Mouse (Mus musculus) stomach, postnatal 0 days (tissue): ENCODE measurements around the gene Gad1. TPM values are rescaled to one million over a fixed set of nuclear protein-coding genes. Genes with fewer than 3 reads are reported as not detected.
A peak's percentile ranks its signal among the peaks of the same experiment; 100 is the strongest.

ENCODE experiments used
- ATAC-seq: fragments of 200-750 bp; cut with Nextera tagmentation; 2 replicates; pipeline ENCODE4 v1.8.0; 2017; ENCODE audit not compliant: low FRiP score, low TSS enrichment
- DNase-seq: peaks from one replicate; pipeline ENCODE4 v3.0.0-alpha.2; 2016; ENCODE audit warnings: low spot score
- H3K27ac ChIP-seq: fragments of 300-500 bp; sonication (generic); replicated peaks from 2 replicates; pipeline ENCODE4 v1.5.1; 2014; ENCODE audit warnings: mild to moderate bottlenecking, control low read depth
- H3K27me3 ChIP-seq: fragments of 300-500 bp; sonication (generic); 2 replicates; pipeline ENCODE4 v1.6.1; 2014; ENCODE audit warnings: low read length; ENCODE audit not compliant: control insufficient read depth, insufficient read depth
- H3K36me3 ChIP-seq: fragments of 300-500 bp; sonication (generic); 2 replicates; pipeline ENCODE4 v1.6.1; 2014; ENCODE audit warnings: low read length, mixed read lengths; ENCODE audit not compliant: control insufficient read depth, insufficient read depth
- H3K4me1 ChIP-seq: fragments of 300-500 bp; sonication (generic); replicated peaks from 2 replicates; pipeline ENCODE4 v1.6.1; 2014; ENCODE audit warnings: antibody characterized with exemption; ENCODE audit not compliant: control insufficient read depth, insufficient read depth
- H3K4me2 ChIP-seq: fragments of 300-500 bp; sonication (generic); replicated peaks from 2 replicates; pipeline ENCODE4 v1.6.1; 2014; ENCODE audit warnings: low read depth, mild to moderate bottlenecking, control low read depth, moderate library complexity
- H3K4me3 ChIP-seq: fragments of 300-500 bp; sonication (generic); 2 replicates; pipeline ENCODE4 v1.5.1; 2014; ENCODE audit warnings: low read depth, low read length, control low read depth
- H3K9ac ChIP-seq: fragments of 300-500 bp; sonication (generic); 2 replicates; pipeline ENCODE4 v1.6.1; 2014; ENCODE audit warnings: mild to moderate bottlenecking, low read length, control low read depth, mixed read lengths
- H3K9me3 ChIP-seq: fragments of 300-500 bp; sonication (generic); 2 replicates; pipeline ENCODE4 v1.6.1; 2016; ENCODE audit warnings: low read length; ENCODE audit not compliant: control insufficient read depth
- CTCF ChIP-seq: IDR thresholded peaks from 2 replicates; pipeline ENCODE4 v1.5.1; 2016; ENCODE audit warnings: antibody characterized with exemption, low read depth, mild to moderate bottlenecking, moderate library complexity
- EP300 ChIP-seq: optimal IDR thresholded peaks from 2 replicates; pipeline ENCODE3; 2016; ENCODE audit warnings: antibody characterized with exemption
- WGBS: fragments of 180-500 bp; shearing (Covaris S2); extraction: QIAGEN DNeasy Blood & Tissue Kit; methylation state at CpG from one replicate; pipeline ENCODE4 v1.1.7; 2014; 5-methylcytosine and 5-hydroxymethylcytosine counted together
- polyA plus RNA-seq: library from polyadenylated mRNA; unstranded; fragments of >200 nt; fragmentation: Nextera tagmentation; extraction: Ambion mirVana; gene quantifications from 2 replicates; pipeline ENCODE4 v1.2.1, GENCODE M21; 2015

The Gad1 gene
- polyA plus RNA-seq, 1 experiment from 2014 or later = 0.02 TPM

GRCm38 (mm10) chr2:70634028-70634690 is 81.3 kb downstream of the Gad1 start:
- no peak overlapping the region for H3K9ac ChIP-seq
- 79% methylated on average over 5 of the region's 5 CpGs for WGBS
- H3K27me3 ChIP-seq = no peaks in the 10 kb centered on the region
- H3K27ac ChIP-seq = no peak overlapping the region
- no peak overlapping the region for H3K4me2 ChIP-seq
- no peaks in the 10 kb centered on the region for H3K4me1 ChIP-seq
- H3K4me3 ChIP-seq = no peak overlapping the region
- ATAC-seq (no peak), DNase-seq (no peak)
- H3K9me3 ChIP-seq = no peaks in the 10 kb centered on the region
- TF ChIP-seq EP300 (no peak), CTCF (no peak)
- H3K36me3 ChIP-seq = no peaks in the 10 kb centered on the region

- H3K4me2 ChIP-seq = no peak overlapping the region
- H3K27ac ChIP-seq = no peak overlapping the region
- no peaks in the 10 kb centered on the region for H3K36me3 ChIP-seq
- ATAC-seq (no peak), DNase-seq (no peak)
- no peak overlapping the region for H3K9ac ChIP-seq
- no peaks in the 10 kb centered on the region for H3K9me3 ChIP-seq
- H3K4me1 ChIP-seq = no peaks in the 10 kb centered on the region
- TF ChIP-seq CTCF = peak; percentile 31
- TF ChIP-seq EP300 = no peak
- H3K4me3 ChIP-seq = no peak overlapping the region
- H3K27me3 ChIP-seq = no peaks in the 10 kb centered on the region
Measured at GRCm38 (mm10) chr2:70640968-70641367, 88.1 kb downstream of the Gad1 start.

GRCm38 (mm10) chr2:70642971-70643565 is 90.2 kb downstream of the Gad1 start:
- 53% methylated on average over 16 of the region's 16 CpGs for WGBS
- Histone ChIP-seq H3K9me3 (no peaks in the 10 kb centered on the region), H3K27me3 (no peaks in the 10 kb centered on the region), H3K4me1 (no peaks in the 10 kb centered on the region), H3K4me3 (no peak overlapping the region), H3K9ac (no peak overlapping the region), H3K4me2 (no peak overlapping the region), H3K36me3 (no peaks in the 10 kb centered on the region), H3K27ac (no peak overlapping the region)
- no peak for TF ChIP-seq EP300
- TF ChIP-seq CTCF = no peak
- DNase-seq (no peak), ATAC-seq (no peak)

- Histone ChIP-seq H3K27ac (no peak overlapping the region), H3K4me2 (no peak overlapping the region), H3K9ac (no peak overlapping the region), H3K4me1 (no peaks in the 10 kb centered on the region), H3K36me3 (no peaks in the 10 kb centered on the region), H3K4me3 (no peak overlapping the region), H3K9me3 (no peaks in the 10 kb centered on the region), H3K27me3 (no peaks in the 10 kb centered on the region)
- DNase-seq (no peak), ATAC-seq (no peak)
- TF ChIP-seq CTCF (no peak), EP300 (no peak)
- 79% methylated on average over 6 of the region's 6 CpGs for WGBS
Measured at GRCm38 (mm10) chr2:70645266-70645780, 92.5 kb downstream of the Gad1 start.

GRCm38 (mm10) chr2:70647681-70648080 is 94.8 kb downstream of the Gad1 start:
- no peaks in the 10 kb centered on the region for H3K4me1 ChIP-seq
- H3K27ac ChIP-seq = no peak overlapping the region
- DNase-seq (no peak), ATAC-seq (no peak)
- no peaks in the 10 kb centered on the region for H3K27me3 ChIP-seq
- H3K9ac ChIP-seq = no peak overlapping the region
- no peak overlapping the region for H3K4me3 ChIP-seq
- no peak overlapping the region for H3K4me2 ChIP-seq
- H3K9me3 ChIP-seq = no peaks in the 10 kb centered on the region
- no peaks in the 10 kb centered on the region for H3K36me3 ChIP-seq
- TF ChIP-seq EP300 = no peak
- TF ChIP-seq CTCF = no peak
- 51% methylated on average over 4 of the region's 4 CpGs for WGBS

- no peak overlapping the region for H3K4me3 ChIP-seq
- H3K4me1 ChIP-seq = no peaks in the 10 kb centered on the region
- no peak overlapping the region for H3K9ac ChIP-seq
- no peak for DNase-seq
- TF ChIP-seq EP300 = no peak
- no peak for TF ChIP-seq CTCF
- no peaks in the 10 kb centered on the region for H3K27me3 ChIP-seq
- H3K4me2 ChIP-seq = no peak overlapping the region
- no peaks in the 10 kb centered on the region for H3K9me3 ChIP-seq
- H3K27ac ChIP-seq = no peak overlapping the region
- no peaks in the 10 kb centered on the region for H3K36me3 ChIP-seq
- ATAC-seq = no peak
- WGBS = 76% methylated on average over 5 of the region's 5 CpGs
Measured at GRCm38 (mm10) chr2:70648271-70648670, 95.4 kb downstream of the Gad1 start.
